Mouse (Mus musculus) left cerebral cortex, adult 11 months (tissue): ENCODE measurements at regions not wholly inside any gene's neighbourhood (a gene's known extent, or its start where the extent isn't known, plus 50 kb on each side); places are given as distances from the start of the nearest gene placed in this dataset.
"Not testable (repeated sequence)": the region's sequence is repeated elsewhere in the genome, so short reads cannot be mapped to it uniquely, and the experiment has no call there.

ENCODE experiments used
- DNase-seq: peaks from one replicate; pipeline ENCODE4 v3.0.0; 2022; ENCODE audit warnings: low spot score

DNA sequence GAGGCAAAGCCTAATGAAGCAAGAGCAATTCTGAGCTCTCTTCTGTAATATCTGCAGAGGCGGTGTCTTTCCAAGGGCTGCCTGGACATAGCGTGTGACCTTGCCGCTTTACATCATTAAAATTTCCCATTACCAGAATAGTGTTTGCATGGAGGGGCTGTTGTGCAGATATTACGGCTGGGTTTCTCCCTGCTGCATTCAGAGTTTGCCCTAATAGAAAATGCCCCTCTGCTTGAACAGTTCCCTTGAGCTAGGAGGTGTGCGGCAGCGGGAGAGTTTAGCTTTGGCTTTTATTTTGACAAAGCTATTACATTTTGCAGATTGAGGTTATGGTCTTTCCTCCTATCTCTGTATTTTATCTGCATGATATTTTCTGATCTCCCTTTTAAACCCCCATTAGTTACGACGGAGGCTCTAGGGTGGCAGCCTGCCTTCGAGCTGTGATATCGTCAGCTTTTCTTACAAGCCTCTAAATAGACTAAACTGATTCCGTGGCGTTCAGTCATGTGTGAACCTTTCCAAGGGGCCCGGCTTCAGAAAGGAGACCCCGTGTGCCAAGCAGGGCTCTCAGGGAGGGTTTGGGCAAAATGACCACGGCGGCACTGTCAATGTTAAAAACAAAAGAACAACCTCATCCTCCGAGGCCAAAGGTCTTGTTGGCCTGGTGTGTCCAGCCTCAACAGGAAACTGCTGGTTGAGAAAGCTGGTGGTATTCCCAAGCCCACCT, 182.2 kb upstream of the Pmfbp1 start:
- no peak for DNase-seq

GRCm38 (mm10) chr8:109312731-109313130, 181.1 kb upstream of the Pmfbp1 start:
- no peak for DNase-seq

DNA sequence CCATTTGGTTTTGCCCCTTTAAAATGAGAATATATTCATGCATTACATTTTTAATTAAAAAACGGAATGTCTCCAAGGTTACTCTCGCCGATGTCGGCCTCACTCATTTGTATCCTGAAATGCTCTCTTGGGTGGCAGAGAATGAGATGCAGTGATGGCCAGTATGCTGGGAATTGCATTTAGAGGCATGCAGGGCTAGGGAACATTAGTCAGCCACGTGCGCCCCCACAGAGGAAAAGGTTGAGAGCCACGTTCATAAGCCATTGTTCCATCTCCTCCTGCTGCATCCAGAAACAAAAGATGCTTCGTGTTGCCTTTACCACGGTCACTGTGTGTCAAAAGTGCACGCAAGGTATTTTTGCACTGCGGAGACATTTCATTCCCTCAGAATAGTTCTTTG, 172.9 kb upstream of the Pmfbp1 start:
- no peak for DNase-seq

- DNase-seq = no peak
Measured at GRCm38 (mm10) chr8:109323351-109323750, 170.5 kb upstream of the Pmfbp1 start.

- DNase-seq = no peak
Measured at GRCm38 (mm10) chr8:109324241-109324640, 169.6 kb upstream of the Pmfbp1 start.

- no peak for DNase-seq
Measured at GRCm38 (mm10) chr8:109336203-109336602, 157.6 kb upstream of the Pmfbp1 start.

DNA sequence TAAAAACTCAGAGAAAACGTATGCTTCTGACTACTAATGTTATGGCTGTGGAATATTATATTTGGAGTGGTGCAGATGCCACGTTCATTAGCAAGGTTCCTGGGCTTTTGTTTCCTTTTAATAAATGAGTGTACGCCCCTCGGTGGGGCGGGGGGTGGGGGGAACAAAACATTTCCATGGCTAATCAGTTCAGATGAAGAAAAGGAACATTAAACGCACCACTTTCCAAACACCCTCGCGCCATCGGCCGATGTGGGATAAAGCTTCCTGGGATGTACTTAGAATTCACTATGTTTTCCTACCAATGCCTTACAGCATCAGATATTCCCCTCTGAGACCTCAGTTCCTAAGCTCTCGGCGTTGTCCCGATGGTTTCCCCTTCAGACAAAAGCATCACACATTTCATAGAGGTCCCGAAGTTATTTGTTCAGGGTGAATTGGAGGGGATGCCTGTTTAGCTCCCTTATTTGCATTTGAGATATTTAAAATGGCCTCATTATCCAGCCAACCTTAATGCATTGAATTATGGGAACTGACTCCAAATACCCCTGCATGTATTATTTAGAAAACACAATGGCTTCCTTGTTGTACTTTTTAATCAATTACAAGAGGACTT, 155.5 kb upstream of the Pmfbp1 start:
- DNase-seq = no peak

DNA sequence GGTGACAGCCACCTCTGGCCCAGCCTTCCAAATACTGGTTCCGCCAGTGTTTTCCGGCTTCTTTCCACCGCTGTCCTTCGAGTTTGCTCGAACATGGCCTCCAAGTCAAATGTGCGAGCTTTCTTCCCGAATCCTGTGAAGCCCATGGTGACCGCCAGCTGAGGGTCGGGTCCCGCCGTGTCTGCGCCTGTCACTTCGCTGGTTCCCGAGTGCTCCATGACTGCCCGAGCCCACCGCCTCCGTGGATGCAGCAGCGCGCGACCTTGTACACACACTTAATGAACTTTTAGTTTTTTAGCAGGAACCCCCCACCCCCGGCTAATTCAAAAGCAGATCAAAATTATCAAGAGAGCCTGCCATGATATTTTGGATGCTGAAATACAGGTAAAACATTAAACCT, 153.2 kb upstream of the Pmfbp1 start:
- not testable (repeated sequence) for DNase-seq

GRCm38 (mm10) chr8:109355168-109355567, 138.7 kb upstream of the Pmfbp1 start:
- no peak for DNase-seq

DNA sequence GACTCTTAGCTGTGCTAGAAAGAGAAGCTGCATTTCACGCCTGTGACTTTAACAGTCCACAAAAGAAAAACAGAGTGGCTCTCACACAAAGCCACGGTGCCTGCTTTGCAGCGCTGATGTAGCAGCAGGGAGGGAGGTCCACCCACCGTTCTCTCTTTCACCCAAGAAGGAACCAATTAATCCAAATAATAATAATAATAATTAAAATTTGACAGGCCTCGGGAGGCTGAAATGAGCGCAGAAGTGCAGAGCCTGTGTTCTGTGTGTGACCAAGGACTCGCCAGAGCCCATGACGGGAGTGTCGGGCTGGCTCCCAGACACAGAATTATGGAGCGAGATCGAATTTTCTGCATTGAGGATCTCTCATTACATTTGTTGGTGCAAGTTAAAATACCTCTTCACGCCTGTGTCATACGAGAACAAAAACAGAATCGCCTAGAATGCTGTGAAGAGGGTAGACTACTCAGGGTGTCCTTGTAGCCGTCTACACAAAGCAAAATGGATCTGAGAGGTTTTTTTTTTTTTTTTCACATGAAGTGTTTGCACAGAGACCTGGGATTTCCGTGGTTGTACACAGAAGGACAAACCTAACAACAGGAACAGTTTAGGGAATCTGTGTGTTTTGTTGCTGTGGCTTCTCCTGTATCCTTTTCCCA, 134.3 kb upstream of the Pmfbp1 start:
- no peak for DNase-seq

GRCm38 (mm10) chr8:109360081-109360715, 133.6 kb upstream of the Pmfbp1 start:
- DNase-seq = no peak

DNA sequence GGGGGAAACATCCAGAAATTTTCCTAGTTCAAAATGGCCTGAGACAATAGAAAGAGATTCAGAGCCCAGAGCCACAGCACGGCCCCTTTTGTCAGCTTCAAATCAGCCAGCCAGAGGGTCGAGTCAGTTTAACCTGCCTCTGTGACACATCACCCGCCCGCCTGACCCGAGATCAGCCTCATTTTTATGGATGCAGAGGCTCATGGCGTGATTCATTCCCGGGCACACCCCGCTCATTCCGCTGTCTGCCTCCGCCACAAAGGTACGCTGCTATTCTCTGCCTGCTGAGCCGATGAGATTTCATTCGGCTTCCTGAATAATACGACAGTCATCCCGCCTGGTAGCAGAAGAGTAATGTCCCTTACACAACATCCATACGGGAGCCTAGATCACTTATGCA, 132.9 kb upstream of the Pmfbp1 start:
- DNase-seq = no peak

DNA sequence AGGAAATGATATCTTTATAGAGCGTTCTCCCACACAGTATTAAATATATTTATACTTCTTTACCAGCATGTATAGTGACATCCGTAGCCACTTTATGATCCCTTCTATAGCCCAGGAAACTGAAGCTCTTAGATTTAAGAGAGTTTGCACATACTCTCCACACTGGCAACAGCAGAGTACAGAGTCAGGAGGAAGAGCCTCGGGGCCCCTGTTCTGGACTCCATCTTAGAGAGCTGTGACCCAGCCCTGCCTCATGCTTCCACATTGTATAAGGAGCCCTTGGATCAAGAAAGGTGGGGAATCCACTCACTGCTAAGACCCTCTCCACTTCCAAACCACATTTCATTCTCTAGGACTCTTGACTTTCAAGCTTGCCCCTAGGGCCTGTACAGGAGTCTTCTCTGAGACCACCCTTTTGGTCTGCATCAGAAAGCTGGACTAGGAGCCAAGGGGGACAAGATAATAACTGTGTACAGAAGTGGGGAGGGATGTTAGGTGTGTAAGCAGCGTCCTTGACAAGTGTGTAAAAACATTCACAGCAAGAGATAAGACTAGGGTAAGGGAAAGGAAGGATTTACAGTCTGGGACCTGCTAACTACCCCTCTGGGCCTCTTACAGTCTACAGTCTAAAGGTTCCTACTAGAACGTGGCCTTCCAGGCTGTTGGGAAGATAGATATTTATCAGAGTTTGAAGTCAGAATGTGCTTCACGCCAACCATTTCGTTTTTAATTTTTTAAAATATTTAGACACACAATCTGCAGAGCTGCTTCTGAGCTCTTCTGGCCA, 132.1 kb upstream of the Pmfbp1 start:
- no peak for DNase-seq

DNA sequence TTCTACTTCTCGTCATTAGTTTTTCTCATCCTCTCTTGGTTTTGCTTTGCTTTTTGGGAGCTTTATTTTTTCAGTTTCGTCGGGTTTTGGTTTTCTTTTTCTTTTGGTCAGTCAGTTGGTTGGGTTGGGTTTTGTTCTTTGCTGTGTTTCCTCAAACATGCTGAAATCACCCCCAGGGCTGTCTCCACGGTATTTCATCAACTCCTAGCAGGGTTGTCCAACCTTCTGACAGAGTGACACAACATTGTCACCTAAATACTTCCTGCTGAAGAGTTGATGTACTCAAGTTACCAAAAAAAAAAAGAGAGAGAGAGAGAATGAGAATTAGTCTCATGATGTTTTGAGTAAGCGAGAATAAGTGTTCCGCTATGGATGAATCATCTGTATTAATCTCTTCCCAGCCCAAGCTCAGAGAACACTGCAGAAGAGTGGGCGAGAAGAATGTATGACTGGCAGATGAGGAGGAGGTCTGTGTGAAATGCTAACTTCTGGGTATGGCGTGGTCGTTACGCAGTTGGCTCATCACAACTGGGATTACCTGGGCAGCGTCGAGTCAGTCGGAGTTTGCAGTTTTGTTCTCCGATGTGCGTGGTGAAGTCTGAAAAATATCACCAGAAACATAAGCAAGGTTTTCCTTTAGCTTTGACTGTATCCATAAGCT, 130.5 kb upstream of the Pmfbp1 start:
- DNase-seq = no peak

DNA sequence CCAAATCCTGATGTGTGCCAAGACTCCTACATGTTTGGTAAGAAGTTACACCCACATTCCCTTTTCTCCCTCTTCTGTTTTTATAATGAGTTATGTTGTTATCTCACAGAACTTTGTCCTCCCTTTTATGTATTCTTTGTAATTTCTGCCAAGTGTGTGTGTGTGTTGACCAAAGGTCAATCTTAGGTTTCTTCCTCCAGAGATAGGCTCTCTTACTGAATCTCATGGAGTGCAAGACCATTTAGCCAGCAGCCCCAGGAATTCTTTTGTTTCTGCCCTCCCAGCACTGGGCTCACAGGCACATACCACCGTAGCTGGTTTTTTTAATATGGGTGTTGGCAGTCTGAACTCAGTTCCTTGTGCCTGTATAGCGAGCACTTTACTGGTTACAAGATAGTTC, 119.8 kb upstream of the Pmfbp1 start:
- no peak for DNase-seq

DNA sequence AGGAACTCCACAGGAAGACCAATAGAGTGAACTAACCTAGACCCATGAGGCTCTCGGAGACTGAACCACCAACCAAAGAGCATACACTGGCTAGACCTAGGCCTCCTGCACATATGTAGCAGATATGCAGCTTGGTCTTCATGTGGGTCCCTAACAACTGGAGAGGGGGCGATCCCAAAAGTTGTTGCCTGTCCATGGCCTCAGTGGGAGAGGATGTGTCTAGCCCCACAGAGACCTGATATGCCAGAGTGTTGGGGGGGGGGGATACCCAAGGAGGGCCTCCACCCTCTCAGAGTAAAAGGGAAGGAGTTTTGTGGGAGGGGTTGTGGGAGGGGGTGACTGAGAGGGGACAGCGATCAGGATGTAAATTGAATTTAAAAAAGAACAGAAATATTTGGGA, 108.9 kb upstream of the Pmfbp1 start:
- DNase-seq = no peak

GRCm38 (mm10) chr8:109395133-109395855, 98.5 kb upstream of the Pmfbp1 start:
- no peak for DNase-seq

DNA sequence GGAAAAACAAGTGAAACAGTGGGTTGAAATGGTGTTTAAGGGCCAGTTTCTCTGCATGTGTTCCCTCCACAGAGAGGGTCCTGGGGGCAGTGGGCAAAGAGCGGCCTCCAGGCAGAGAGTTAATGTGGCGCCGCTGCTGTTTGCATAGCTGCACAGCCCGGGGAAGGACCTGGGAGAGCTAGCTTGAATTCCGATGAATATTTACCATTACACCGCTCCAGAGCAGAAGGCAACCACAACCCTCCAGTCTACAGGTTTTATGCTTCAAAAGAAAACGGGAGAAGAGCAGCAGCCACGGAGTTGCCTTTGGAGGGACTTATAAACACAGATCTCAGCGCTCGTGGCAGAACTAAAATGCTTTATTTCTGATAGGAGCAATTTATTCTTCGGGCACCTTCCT, 94.2 kb upstream of the Pmfbp1 start:
- DNase-seq = no peak

DNA sequence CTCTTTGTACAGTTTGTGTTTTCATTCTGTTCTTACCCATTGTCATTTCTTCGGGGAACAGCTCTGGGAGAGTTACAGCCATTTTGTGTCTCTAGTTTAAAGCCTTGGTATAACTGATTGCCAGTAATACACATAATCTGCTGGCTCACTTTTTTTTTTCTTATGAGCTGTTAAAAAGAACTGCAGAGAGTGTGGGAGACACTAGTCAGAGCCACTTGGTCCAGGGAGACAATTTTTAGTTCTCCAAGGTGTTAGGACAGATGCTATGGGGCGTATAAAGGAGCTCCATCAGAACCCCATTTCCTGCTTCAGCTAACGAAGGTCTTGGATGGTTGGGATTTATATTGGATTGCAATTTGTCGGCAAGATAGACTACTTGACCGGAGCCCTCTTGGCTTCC, 93.6 kb upstream of the Pmfbp1 start:
- DNase-seq = no peak

DNA sequence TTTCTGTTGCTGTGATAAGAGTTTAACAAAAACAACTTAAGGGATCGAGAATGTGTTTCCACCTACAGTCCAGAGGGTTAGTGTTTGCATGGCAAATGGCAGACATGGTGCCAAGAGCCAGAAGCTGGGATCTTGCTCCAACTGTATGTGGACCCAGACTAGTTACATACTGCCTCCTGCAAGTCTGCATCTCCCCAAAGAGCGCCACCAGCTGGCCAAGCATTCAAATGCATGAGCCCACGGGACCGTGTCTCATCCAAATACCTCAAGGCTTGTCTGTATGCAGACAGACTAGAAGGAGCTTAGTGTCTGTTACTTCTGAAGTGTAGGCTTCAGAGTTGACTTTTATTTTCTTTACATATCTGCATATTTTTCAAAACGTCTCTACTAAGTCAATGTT, 85.9 kb upstream of the Pmfbp1 start:
- no peak for DNase-seq

- DNase-seq = no peak
Measured at GRCm38 (mm10) chr8:109410531-109410930, 83.3 kb upstream of the Pmfbp1 start.
